Mouse (Mus musculus): ENCODE results near the gene Gh.
A peak's percentile ranks its signal among the peaks of the same experiment; 100 is the strongest.

The Gh gene

DNA sequence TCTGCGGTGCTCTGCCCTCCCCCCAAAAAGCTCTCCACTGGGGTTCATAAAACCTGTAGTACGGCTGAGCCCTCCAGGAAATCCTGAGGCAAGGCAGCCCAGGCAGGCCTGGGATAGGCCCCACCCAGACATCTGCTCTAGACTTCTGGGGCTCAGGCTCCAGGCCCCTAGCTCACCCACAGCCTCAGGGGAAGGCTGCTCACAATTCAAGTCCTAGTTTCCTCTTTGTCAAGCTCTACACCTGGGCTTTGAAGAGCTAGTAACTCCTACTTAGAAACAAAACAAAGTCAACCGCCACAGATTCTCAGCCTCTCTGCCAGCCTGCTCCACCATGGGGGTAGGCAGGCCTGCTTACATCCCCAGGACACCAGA lies 32.6 kb downstream of the Gh start:
- DNase-seq (ENCODE audit: low spot score) = no peak

DNA sequence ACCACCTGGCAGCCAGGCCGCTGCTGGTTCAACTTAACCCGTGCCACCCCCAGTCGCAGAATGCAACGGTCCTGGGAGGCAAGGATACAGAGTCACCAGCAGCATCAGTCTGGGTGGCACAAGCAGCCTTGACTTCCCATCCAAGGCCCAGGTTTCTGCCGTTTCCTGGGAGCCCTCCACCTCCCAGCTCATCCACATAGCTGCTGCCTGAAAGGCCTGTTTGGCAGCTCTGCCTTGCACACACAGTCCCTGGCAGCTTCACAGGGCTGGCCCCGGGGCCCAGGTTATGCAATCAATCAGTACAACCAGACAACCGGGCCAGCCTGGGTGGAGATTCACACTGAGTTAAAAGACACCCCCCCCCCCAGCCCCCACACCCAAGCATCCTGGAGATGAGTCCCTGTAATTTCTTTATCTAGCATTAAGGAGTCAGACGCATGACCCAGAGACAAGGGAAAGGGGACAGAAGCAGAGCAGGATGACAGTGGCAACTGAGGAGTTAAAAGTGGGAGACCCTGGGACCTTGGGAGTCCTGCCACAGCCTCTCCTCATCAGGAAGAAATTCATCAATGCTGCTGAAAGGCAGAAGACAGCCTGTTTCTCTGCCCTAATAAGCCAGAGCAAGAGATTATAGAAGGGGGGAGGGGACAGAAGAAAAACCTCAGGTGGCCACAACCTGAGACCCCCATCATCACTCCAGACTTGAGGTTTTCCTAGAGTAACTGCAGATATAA lies 33.2 kb downstream of the Gh start:
- DNase-seq (ENCODE audit: low spot score) = peak; percentile 60

DNA sequence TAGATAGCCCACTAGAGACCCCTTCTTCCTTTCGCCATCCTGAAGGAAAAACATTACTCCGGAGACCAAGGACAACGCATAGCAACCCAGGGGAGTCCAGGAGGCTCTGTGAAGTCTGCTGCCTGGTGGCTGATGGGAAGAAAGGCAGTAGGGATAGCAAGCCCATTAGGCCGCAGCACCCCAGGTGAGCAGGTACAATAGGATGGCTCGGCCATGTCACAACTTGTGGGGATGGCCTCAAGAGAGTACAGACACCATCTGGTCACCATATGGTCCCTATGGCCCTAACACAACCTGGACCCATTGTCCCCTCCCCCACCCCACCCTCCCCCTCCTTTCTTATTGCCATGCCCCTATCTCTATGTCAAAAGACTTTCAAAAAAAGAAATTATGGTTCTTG lies 33.8 kb downstream of the Gh start:
- DNase-seq (ENCODE audit: low spot score) = no peak

DNA sequence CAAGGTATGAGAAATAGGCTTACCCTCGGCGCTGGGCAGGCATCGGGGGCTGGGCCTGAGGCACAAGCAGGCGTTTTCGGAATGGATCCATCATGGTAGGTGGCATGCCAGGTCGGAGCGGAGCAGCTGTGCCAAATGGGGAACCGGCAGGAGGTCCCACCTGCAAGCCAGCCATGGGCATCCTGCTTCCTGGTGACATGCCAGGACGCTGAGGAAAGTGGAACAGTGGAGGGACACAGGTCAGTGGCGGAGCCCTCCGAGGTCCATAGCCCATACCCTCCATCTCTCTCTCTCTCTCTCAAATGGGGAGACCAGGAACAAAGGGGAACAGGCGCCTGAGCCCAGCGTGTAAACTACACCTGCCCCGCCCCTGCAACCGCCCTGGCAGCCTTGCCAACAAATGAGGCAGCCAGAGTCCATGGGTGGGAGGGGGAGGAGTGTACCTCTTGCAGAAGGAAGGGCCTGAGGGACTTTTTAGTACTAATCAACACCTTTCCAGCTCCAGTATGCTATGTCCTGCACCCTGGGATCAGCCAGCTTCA lies 34.3 kb downstream of the Gh start:
- DNase-seq (ENCODE audit: low spot score) = no peak

DNA sequence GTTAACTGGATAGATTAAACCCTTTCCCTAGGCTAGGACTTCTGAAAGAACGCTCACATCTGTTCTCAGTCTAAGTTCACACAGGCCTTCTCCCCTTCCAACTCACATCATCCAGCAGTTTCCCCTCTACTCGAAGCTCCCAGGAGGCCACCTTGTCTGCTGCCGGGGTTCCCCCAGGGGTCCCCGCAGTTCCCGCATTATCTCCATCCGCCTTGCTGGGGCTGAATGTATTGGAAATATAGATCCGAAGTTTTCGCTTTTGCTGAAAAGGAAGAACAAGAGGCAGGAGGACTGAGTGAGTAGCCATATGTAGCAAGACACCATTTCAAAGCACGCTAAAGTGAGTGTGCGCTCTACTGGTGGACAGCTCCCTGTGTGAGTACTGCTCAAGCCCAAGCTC lies 35.2 kb downstream of the Gh start:
- DNase-seq (ENCODE audit: low spot score) = no peak

DNA sequence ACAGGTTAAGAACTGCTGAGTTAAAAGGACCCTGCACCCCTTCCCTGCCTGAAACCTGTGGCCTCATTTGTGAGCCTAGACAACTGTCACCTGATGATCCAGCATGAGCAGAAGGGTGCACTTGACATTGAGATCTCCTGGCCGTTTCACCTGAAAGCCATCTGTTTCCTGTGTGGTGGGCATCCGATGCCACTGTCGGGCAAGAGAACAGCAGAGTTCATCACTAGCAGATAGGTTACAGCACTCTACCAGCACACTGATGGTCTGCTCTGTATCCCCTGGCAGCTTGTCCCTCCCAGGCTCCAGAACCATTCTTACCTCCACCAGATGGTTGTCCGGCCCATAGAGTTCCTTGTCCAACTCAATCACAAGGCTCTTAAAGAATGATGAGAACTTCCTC lies 36.1 kb downstream of the Gh start:
- DNase-seq (ENCODE audit: low spot score) = no peak

DNA sequence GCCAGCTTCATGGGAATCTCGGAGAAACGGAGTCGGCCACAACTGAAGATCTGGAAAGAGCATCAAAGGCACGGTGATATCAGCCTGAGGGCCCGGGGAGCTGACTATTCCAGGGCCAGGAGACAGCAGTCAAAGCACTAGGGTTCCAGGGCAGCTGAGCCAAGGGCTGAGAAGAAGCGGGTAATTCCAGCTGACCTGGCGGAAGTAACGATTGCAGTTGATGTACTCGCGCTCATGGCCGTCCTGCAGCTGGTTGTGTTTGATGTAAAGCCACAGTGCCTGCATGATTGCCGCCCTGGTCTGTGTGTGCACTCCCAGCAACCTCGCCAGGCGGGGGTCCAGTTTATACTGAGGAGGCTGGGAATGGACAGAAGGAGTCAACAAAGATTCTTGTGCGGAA lies 36.7 kb downstream of the Gh start:
- DNase-seq (ENCODE audit: low spot score) = no peak

DNA sequence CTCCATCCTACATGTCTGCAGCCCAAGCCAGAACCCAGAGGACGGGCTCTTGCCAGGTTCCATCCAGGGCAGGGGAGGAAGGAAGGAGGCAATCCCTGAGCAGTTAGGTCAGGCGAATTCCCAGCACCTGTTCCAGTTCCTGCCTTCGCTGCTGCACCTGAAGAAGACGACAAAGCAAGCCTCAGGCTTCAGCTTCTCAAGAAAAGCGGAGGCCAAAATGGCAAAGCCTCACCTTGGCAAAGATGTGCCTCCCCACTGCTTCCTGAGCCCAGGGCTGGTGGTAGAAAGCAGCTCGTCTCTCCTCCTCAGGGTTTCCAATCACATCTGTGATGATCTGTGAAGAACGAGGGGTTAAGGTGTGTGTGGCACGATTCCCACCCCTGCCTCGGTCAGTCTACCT lies 37.7 kb downstream of the Gh start:
- DNase-seq (ENCODE audit: low spot score) = no peak

DNA sequence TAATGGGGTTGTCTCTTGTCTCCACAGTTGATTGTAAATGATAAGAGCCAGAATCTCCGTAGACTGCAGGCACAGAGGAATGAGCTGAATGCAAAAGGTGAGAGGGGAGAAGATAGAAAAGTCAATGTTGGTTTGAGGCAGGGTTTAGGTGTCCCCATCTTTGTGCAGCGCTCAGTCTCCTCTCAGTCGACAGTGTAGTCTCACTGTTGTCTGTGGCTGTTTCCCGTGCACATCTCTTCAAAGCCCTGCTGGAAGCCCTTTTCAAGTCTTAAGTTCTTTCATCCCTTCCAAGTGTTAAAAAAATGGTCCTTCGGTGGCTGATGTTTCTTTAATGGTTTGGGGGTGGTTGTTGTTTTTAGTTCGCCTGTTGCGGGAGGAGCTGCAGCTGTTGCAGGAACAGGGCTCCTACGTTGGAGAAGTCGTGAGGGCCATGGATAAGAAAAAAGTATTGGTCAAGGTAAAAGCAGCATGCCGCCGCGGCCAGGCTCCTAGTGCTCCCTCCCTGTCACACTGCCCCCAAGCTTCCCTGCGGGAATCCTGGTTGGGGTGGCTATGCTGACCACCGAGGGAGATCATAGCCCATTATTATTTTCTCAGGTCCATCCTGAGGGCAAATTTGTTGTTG lies 40.7 kb downstream of the Gh start:
- DNase-seq (ENCODE audit: low spot score) = no peak

DNA sequence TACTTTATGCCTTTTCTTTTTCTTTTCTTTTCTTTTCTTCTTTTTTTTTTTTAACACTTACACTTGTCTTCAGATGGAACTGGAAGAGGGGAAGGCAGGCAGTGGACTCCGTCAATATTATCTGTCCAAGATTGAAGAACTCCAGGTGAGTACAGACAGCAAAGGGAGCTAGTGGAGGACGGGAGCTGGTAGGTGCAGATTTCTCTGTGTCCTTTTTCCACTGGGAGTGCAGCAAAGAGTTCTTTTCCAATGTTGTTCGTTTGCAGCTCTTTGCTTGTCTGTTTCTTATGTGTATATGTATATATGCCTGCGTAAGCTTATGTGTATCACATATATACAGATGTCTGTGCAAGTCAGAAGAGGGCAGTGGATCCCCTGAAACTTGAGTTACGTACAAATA lies 44.9 kb downstream of the Gh start:
- DNase-seq (ENCODE audit: low spot score) = no peak

DNA sequence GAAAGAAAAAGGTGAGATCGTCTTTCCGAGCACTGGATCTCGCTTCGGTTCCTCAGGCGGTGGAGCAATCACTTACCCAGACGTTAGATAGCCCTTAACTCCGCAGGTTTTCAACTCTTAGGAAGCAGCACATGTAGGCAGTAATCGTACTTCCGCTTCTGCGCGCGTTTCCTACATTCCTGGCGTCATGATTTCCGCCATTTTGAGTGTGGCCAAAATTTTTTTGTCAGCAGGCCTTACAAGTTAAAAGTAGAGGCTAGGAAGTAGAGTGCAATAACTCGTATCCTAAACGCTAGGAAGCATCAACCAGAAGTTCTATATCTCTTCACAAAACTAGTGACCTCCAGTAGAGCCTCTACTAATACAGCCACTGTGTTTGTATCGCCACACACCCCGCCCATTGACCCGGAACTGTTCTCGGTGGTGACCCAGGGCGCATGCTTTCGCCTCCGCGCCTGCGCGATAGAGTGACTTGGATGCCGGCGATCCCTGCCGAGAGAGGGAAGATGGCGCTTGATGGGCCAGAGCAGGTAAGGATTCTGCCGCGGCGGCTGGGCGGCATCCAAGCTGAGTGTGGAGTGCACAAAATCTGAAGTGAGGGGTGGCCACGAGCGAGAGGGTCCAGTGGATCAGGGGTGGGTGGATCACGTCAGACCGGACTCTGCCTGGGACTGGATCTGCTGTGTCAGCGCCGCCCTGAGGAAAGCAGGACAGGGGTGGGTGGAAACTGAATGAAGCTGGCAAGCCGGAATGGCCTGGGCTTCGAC lies 45.8 kb downstream of the Gh start, which contains the start of the genes Ftsj3 and Psmc5:
Ftsj3 (minus strand) TSS at position 395 of the 767 bp plus-strand sequence.
Psmc5 (plus strand) TSS at position 470 of the 767 bp plus-strand sequence.
- peak; percentile 98 for DNase-seq (ENCODE audit: low spot score)

DNA sequence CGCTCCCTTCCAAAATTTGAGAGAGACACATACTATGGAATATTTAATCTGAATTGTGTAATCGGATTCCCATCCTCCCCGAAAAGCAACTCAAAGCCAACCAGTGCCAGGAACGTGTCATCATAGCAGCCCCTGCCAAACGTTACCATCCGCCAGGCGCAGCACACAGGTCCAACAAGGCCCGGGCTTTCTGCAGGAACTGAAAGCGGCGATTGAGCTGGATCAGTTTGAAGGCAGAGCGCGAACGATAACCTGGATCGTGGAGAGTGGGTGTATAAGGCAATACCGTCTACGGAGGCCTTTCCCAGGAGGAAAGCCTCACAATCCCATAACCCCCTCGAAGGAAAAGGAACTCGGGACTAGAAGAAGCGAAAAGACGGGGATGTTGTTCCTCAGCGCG lies 46.5 kb downstream of the Gh start:
- DNase-seq (ENCODE audit: low spot score) = no peak

DNA sequence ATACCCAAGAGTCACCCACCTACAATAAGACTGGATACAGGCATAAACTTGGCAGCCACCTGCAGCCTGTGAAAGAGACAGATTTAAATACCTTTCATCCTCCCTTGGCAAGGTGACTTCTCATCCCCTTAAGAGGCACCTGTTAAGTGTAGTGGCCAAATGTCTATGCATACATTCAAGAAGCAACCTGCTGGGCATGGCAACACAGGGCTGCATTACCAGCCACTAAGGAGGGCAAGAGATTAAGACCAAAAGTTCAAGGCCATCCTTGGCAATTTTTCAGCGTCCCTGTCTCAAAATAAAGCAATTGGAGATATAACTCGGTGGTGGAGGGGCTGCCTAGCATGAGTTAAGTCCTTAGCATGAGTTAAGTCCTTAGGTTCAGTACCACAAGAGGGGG lies 46.9 kb downstream of the Gh start:
- no peak for DNase-seq (ENCODE audit: low spot score)

All from embryo, embryonic 10.5 days (tissue).